Mouse (Mus musculus) ES-CJ7 (cell line): ENCODE results near the gene Phf13.

ENCODE experiments used
- DNase-seq: peaks from one replicate; pipeline ENCODE4 v3.0.0; 2011; ENCODE audit warnings: low read depth, low spot score

Gene Phf13

DNA sequence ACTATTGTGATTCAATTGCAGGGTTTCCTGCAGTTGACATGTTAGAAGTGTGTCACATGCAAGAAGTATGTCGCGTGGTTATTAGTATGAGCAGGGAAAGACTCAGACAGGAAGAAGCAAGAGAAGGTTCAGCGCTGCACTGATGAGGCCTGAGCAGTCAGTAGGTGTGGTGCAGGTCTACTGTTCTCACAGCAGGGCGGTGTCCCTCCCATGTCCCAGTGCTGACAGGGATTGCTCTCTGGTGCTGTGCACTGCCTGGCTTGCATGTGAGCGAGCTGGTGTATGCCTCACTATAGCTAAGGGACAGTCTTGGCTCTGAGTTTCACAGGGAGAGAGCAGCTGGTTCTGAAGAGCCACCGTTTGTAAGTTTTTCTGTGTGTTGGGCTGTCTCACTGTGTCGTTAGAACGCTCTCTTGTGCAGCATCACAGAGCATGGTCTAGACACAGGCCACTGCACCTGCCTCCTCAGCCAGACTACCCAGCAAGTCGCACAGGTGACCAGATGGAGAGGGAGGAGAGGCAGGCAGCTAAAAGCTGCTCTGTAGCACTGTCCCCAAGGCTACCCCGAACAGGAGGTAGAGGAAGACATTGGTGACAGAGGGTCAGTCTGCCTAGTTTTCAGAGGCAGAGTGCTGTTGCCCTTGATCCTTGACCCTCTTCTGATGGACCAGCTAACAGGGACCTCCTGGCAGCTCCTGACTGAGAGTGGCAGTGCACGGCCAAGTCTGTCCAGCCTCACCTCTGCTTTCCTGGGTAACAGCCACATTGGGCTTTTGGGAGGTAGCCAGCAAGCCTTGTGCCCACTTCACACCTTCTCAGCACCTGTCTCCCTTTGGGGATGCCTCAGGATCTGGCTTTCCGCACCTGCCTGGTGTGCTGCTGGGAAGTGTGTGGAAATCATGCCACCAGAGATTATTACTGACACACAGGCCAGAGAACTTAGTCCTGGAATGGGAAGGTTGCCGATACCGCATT, 47.3 kb downstream of the Phf13 start:
- no peak for DNase-seq

DNA sequence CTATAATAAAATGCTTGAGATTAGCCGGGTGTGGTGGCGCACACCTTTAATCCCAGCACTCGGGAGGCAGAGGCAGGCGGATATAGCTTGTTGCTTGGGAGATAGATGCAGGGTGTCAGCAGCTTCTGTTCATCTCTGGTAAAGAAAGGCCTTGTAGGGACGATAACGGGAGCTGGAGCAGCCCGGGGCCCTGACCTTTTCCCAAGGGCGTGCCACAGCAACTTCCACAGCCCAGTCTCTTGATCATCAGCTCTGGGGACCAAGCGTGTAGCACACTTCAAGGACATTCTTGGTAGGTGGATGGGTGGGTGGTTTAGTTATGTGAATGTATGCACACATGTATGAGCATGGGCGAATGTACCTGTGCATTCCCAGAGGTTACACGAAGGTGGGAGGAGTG, 49.8 kb downstream of the Phf13 start:
- DNase-seq: no peak
